Mouse (Mus musculus) embryo, embryonic 11.5 days (tissue): Measurements from ENCODE around the gene Klhl12.
A peak's percentile ranks its signal among the peaks of the same experiment; 100 is the strongest.
"Not testable (repeated sequence)": the region's sequence is repeated elsewhere in the genome, so short reads cannot be mapped to it uniquely, and the experiment has no call there.

Source experiments
- DNase-seq: peaks from one replicate; pipeline ENCODE4 v3.0.0-alpha.2; 2012; ENCODE audit warnings: low read depth, low spot score

Gene Klhl12

DNA sequence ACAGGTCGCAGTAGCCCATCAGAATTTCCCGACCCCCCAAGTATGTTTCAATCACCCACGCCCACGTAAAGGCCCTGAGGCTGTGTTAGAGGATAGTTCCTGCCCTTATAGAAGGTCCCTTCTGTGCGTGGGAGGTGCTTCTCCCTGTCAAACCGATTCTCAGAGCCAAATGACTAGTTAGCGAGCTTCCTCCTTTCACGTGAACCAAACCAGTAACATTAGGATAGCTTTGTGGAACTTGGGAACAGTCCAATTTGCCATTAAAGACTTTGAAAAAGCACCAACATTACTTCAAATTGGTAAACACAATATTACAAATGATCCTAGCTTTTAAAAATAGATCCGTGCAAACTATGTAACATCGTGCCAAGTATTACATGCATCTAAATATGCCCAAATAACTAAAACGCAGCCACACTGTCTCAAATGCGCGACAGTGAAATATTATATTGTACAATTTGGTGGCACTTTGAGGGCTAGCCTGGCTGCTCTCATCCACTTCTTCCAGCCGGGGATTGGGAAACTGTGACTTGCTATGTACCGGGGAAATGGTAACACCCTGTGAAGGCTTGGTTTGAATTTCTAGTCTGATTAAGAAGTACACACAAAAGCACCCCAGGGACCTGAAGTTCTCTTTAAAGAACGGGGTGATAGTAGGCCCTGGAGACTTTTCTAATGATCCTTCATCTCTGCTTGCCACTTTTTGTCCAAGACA, 58.7 kb downstream of the Klhl12 start:
- DNase-seq, result no peak

- DNase-seq, result no peak
Measured at GRCm38 (mm10) chr1:134515891-134516290, 60.6 kb downstream of the Klhl12 start.

GRCm38 (mm10) chr1:134516491-134517198, 61.3 kb downstream of the Klhl12 start:
- peak; percentile 61 for DNase-seq

DNA sequence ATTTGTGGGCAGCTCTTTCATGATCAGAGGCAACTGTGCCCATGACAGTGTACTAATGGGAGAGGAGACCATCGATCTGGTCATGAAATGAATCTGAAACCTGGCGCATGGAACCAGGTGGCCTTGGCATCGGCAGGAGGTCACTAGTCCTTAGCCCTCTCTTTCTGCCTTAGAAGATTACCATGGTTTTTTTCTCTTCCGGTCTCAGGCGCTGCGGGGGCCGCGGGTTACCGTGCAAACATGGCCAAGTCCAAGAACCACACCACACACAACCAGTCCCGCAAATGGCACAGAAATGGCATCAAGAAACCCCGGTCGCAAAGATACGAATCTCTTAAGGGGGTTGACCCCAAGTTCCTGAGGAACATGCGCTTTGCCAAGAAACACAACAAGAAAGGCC, 62.5 kb downstream of the Klhl12 start:
- DNase-seq, result not testable (repeated sequence)

GRCm38 (mm10) chr1:134518677-134519076, 63.3 kb downstream of the Klhl12 start:
- DNase-seq, result peak; percentile 71

DNA sequence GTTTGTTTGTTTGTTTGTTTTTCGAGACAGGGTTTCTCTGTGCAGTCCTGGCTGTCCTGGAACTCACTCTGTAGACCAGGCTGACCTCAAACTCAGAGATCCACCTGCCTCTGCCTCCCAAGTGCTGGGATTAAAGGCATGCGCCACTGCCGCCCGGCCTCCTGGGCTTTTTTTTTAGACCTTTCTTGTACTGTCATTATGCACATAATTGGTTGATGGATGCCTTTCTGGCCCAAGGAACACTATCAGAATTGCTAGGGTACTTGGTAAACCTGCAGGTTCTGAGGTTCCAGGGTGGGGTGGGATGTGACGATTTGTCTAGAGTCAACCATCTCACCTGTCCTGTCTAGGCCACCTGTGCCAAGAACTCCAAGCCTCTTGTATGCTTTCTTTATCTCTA, 63.9 kb downstream of the Klhl12 start:
- DNase-seq, result not testable (repeated sequence)

DNA sequence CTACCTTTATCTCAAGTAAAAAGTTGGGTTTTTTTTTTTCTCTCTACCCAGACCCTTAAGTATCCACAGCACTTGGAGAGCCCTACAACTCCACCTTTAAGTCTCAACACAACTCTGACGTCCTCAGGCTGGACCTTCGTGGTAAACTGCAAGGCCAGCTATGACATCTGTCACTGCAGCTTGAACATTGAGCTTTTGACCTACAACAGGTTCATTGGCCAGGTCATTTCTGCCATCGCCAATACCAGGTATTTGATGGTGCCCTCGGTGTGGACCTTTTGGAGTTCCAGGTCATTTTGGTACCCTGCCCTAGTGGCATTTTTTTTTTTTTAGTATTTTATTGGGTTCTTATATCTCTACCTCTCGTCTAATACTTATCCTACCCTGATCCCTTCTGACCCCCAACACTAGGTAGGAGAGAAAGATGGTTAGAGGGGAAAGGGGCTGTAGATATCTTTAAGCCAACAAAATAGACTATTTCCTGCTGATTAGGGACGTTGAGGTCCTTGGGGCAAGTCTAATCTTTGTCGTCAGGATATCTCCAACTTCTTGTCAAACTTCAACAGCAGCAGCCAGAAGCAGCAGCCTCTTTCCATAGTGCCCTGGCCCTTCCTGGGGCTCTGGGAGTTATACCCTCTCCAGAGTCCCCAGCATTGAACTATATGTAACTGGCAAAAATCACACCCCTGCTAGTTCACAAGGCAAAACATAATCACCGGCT, 64.8 kb downstream of the Klhl12 start:
- DNase-seq, result no peak

GRCm38 (mm10) chr1:134521163-134521562, 65.8 kb downstream of the Klhl12 start:
- DNase-seq, result no peak

DNA sequence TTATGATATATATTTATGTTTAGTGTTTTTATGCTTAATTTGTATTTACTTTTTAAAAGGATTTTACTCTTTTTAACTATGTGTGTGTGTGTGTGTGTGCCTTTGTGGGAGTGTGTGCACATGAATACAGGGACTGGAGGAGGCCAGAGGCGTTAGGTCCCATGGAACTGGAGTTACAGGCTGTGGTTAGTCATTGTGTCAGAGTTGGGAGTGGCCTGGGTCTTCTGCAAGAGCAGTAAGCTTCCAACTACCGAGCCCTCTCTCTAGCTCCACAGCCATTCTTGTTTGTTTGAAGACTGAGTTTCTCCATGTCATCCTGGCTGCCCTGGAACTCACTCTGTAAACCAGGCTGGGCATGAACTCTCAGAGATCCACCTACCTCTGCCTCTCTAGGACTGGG, 67.0 kb downstream of the Klhl12 start:
- DNase-seq, result no peak

DNA sequence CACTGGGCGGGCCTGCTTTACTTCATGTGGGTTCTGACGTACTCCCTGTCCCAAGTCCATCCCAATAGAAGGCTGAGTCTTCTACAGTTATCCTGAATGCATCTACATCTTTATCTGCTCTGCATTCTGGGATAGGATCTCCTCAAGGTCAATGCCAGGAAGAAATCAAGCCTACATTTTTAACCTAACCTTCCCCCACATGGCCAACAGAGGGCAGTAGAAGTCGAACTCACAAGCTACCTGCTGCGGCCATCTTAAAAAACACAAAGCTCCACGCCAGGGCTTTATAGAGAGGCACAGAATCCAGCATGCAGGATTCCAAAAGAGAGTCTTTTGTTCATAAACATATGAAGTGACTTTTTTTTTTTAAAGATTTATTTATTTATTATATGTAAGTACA, 69.1 kb downstream of the Klhl12 start:
- DNase-seq, result no peak

GRCm38 (mm10) chr1:134525015-134525414, 69.7 kb downstream of the Klhl12 start:
- no peak for DNase-seq

DNA sequence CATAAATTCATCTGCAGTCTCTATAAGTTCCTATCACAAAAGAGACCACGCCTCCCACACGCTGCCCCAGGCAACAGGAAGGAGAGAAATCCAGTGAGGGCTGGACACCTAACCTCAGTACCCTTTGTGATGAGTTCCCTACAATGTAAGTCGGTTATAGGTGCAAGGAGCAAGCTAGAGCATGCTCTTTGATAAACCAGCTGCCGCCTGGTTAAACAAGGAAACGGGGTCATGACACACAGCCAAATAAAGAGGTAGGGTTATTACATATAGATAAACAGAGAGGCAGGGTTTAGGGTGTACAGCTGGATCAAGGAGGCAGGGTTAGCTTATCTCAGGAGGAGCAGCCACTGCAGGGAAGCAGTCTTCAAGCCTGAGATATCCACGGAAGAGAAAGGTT, 71.4 kb downstream of the Klhl12 start:
- DNase-seq, result no peak

DNA sequence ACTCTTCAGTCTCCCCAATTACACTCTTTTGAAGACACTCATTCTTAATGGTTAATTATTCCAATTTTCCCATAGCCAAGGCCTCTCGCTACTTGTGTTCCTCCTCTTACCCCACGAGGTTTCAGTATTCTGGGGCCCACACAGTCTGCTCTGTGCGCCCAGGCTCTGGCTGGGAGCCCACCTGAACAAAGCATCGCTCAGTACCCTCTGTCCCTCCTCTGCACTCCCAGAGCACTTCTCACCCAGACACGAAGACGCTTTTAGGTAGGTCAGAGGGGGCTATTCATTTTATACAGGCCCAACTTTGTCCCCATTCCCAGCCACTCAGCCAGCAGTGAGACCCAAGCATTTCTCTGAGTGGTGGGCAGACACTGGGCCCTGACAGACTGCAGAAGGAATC, 75.3 kb downstream of the Klhl12 start:
- no peak for DNase-seq

DNA sequence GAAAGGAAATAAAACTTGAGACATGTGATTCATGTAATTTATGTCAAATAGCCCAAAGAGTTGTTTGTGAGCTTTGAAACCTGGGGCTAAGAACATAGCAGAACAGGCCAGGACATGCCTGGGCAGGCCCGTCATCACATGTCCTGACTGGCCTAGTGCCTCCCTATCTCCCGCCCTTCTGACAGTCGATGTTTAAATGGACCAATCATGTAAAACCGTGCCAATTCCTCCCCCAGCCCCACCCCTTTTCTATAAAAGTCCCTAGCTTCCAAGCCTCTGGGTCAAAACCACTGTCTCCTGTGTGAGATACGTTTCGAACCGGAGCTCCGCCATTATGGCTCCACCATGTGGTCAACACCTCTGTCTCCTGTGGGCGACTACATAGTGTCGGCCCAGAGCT, 78.4 kb downstream of the Klhl12 start:
- not testable (repeated sequence) for DNase-seq

DNA sequence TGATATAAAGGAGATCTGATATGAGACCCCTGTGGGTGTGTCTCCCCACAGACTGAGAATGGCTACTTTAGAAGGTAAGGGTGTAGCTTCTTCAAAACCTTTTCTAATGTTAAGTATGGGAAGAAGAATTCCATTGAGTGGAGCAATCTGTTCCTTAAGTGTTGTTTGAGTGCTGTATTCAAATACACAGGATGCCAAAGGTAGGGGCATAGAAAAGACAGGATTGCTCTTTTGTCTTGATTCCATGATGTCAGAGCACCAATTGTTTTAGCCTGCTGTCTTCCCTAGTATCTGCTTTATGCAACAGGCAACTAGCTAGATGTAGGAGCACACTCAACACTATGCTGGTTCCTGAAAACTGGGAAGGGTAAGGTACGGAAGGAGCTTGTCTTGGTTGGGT, 79.7 kb downstream of the Klhl12 start:
- DNase-seq, result no peak

- DNase-seq, result no peak
Measured at GRCm38 (mm10) chr1:134535513-134535912, 80.2 kb downstream of the Klhl12 start.

DNA sequence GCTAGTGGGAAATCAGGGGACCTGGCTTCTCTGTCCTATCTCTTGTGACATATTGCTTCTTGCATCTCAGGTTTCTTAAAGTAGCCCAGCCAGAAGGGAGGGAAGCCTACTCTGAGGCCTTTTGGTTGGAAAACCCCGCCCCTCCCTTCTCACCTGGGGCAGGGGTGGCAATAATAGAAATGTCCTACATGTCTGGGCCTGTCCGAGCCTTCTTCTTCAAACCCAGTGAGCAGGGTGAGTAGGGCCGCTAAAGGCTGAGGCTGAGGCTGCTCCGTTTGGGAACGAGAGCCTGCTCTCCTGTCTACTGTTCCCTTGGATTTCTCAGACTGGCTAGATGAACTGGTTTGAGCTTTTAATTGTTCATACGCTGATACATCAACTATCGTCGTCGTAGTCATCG, 85.3 kb downstream of the Klhl12 start:
- DNase-seq, result no peak
